Mouse (Mus musculus) midbrain, postnatal 0 days (tissue): ENCODE measurements at regions not wholly inside any gene's neighbourhood (a gene's known extent, or its start where the extent isn't known, plus 50 kb on each side); places are given as distances from the start of the nearest gene placed in this dataset.

Experiments used
- ATAC-seq: fragments of 200-750 bp; cut with Nextera tagmentation; 2 replicates; pipeline ENCODE4 v1.8.0; 2017; ENCODE audit warnings: moderate number of reproducible peaks, mild to moderate bottlenecking, moderate TSS enrichment, moderate library complexity; ENCODE audit not compliant: low FRiP score
- DNase-seq: peaks from one replicate; pipeline ENCODE4 v3.0.0-alpha.2; 2015; ENCODE audit warnings: low spot score
- H3K27ac ChIP-seq: fragments of 300-500 bp; sonication (generic); 2 replicates; pipeline ENCODE4 v1.5.1; 2014; ENCODE audit warnings: low read depth, mild to moderate bottlenecking, low read length, mixed read lengths
- H3K27me3 ChIP-seq: fragments of 300-500 bp; sonication (generic); 2 replicates; pipeline ENCODE4 v1.6.1; 2014; ENCODE audit warnings: low read length, control low read depth, mixed read lengths; ENCODE audit not compliant: insufficient read depth
- H3K36me3 ChIP-seq: fragments of 300-500 bp; sonication (generic); 2 replicates; pipeline ENCODE4 v1.6.1; 2014; ENCODE audit warnings: low read length, control low read depth, mixed read lengths; ENCODE audit not compliant: insufficient read depth
- H3K4me1 ChIP-seq: fragments of 300-500 bp; sonication (generic); 2 replicates; pipeline ENCODE4 v1.6.1; 2014; ENCODE audit warnings: mild to moderate bottlenecking, control low read depth, antibody characterized with exemption, low read length, mixed read lengths; ENCODE audit not compliant: insufficient read depth
- H3K4me2 ChIP-seq: fragments of 300-500 bp; sonication (generic); 2 replicates; pipeline ENCODE4 v1.6.1; 2014; ENCODE audit warnings: low read depth, mild to moderate bottlenecking, low read length, mixed read lengths; ENCODE audit not compliant: poor library complexity, severe bottlenecking
- H3K4me3 ChIP-seq: fragments of 300-500 bp; sonication (generic); 2 replicates; pipeline ENCODE4 v1.5.1; 2014; ENCODE audit warnings: low read depth, mild to moderate bottlenecking, low read length, moderate library complexity
- H3K9ac ChIP-seq: fragments of 300-500 bp; sonication (generic); replicated peaks from 2 replicates; pipeline ENCODE4 v1.6.1; 2014; ENCODE audit warnings: mild to moderate bottlenecking, low read length, moderate library complexity, mixed read lengths; ENCODE audit not compliant: poor library complexity, severe bottlenecking
- H3K9me3 ChIP-seq: fragments of 300-500 bp; sonication (generic); 2 replicates; pipeline ENCODE4 v1.6.1; 2016; ENCODE audit warnings: low read length, control low read depth
- CTCF ChIP-seq: IDR thresholded peaks from 2 replicates; pipeline ENCODE4 v1.5.1; 2016; ENCODE audit warnings: antibody characterized with exemption, mild to moderate bottlenecking
- WGBS: fragments of 180-500 bp; shearing (Covaris S2); extraction: QIAGEN DNeasy Blood & Tissue Kit; methylation state at CpG from one replicate; pipeline ENCODE4 v1.1.7; 2014; 5-methylcytosine and 5-hydroxymethylcytosine counted together

GRCm38 (mm10) chr2:75538114-75538513, 120.9 kb upstream of the Hnrnpa3 start:
- WGBS: 36% methylated on average over 4 of the region's 4 CpGs
- H3K9ac ChIP-seq: no peak overlapping the region
- no peaks in the 10 kb centered on the region for H3K36me3 ChIP-seq
- H3K4me2 ChIP-seq: no peak overlapping the region
- no peak for DNase-seq
- no peaks in the 10 kb centered on the region for H3K4me1 ChIP-seq
- no peak for ATAC-seq
- no peak overlapping the region for H3K27ac ChIP-seq
- H3K9me3 ChIP-seq: no peaks in the 10 kb centered on the region
- no peak overlapping the region for H3K4me3 ChIP-seq
- no peak for TF ChIP-seq CTCF
- H3K27me3 ChIP-seq: no peaks in the 10 kb centered on the region

GRCm38 (mm10) chr2:75539726-75540125, 119.3 kb upstream of the Hnrnpa3 start:
- 94% methylated on average over 6 of the region's 6 CpGs for WGBS
- TF ChIP-seq CTCF: no peak
- DNase-seq (no peak), ATAC-seq (no peak)
- Histone ChIP-seq H3K4me1 (no peaks in the 10 kb centered on the region), H3K9me3 (no peaks in the 10 kb centered on the region), H3K4me2 (no peak overlapping the region), H3K27me3 (no peaks in the 10 kb centered on the region), H3K27ac (no peak overlapping the region), H3K9ac (no peak overlapping the region), H3K4me3 (no peak overlapping the region), H3K36me3 (no peaks in the 10 kb centered on the region)

DNA sequence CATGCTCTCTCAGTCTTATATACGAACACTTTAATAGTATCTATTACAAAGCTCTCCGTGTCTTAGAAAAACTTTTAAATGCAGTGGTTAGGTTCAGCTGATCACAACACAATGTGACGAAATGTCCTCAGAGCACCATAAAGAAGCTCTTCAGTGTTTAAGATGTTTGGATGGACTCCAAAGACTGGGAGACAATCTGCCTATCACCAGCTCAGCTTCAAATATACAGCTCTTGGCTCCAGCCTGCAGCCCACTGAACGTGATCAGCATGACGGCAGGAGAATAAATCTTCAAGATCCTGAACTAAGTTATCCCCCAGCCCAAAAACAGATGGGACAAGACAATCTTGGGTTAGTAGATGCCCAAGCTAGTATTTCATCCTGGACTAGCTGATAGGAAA, 116.7 kb upstream of the Hnrnpa3 start:
- DNase-seq: peak; percentile 26

DNA sequence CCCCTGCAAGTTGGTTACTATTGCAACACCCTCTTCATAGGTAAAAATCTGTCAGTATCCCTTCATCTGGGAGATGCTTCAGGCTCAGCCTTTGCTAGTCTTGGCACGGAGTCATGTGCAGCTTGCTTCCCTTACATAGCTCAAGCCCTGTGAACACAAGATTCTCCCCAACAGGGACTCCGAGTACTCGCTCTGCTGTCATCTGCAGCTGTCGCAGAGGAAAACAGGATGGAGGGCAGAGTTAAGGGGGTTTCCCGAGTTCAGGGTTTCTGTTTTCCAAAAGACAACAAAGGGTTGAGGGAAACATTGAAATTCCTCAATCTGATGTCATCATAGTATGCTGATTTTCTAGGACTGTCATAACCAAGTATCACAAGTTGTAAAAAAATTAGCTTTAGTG, 116.3 kb upstream of the Hnrnpa3 start:
- no peaks in the 10 kb centered on the region for H3K36me3 ChIP-seq
- WGBS: 64% methylated on average over 5 of the region's 5 CpGs
- H3K4me3 ChIP-seq: no peak overlapping the region
- no peaks in the 10 kb centered on the region for H3K27me3 ChIP-seq
- DNase-seq (peak; percentile 57), ATAC-seq (no peak)
- H3K4me2 ChIP-seq: no peak overlapping the region
- H3K9ac ChIP-seq: no peak overlapping the region
- no peak for TF ChIP-seq CTCF
- H3K9me3 ChIP-seq: no peaks in the 10 kb centered on the region
- no peaks in the 10 kb centered on the region for H3K4me1 ChIP-seq
- H3K27ac ChIP-seq: no peak overlapping the region

More for the DNA sequence above, 116.7 kb upstream of the Hnrnpa3 start:
- no peaks in the 10 kb centered on the region for H3K36me3 ChIP-seq
- H3K4me3 ChIP-seq: no peak overlapping the region
- no peaks in the 10 kb centered on the region for H3K9me3 ChIP-seq
- H3K27me3 ChIP-seq: no peaks in the 10 kb centered on the region
- WGBS: 79% methylated on average over 5 of the region's 5 CpGs
- no peaks in the 10 kb centered on the region for H3K4me1 ChIP-seq
- no peak overlapping the region for H3K4me2 ChIP-seq
- H3K9ac ChIP-seq: no peak overlapping the region
- no peak for TF ChIP-seq CTCF
- no peak overlapping the region for H3K27ac ChIP-seq
- ATAC-seq: no peak

- no peaks in the 10 kb centered on the region for H3K9me3 ChIP-seq
- no peak for TF ChIP-seq CTCF
- 93% methylated on average over 7 of the region's 7 CpGs for WGBS
Observed at GRCm38 (mm10) chr2:75545971-75546370, 113.1 kb upstream of the Hnrnpa3 start.

DNA sequence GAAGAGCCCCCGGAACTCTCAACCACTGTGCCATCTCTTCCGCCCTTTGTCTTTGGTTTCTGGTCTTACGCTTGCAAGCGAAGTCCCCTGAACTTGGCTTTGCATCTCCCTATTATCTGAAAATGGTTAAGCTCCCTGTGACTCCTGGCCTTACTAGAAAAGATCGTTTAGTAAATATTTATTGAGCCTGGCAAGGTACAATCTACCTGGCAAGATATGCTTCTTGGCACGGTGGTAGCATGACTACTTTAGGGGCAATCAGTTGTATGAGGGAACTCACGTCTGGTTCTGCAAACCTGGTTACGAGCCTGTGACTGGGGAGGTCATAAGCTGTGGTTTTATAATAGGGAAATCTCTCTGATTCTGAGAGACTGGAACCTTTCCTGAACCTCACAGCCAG, 103.4 kb upstream of the Hnrnpa3 start:
- Histone ChIP-seq H3K9me3 (no peaks in the 10 kb centered on the region), H3K4me2 (no peak overlapping the region), H3K4me1 (no peaks in the 10 kb centered on the region), H3K36me3 (no peaks in the 10 kb centered on the region), H3K27me3 (no peaks in the 10 kb centered on the region), H3K27ac (no peak overlapping the region), H3K4me3 (no peak overlapping the region), H3K9ac (no peak overlapping the region)
- ATAC-seq (no peak), DNase-seq (no peak)
- 91% methylated on average over 8 of the region's 8 CpGs for WGBS
- TF ChIP-seq CTCF: no peak

More at GRCm38 (mm10) chr2:75545971-75546370, 113.1 kb upstream of the Hnrnpa3 start:
- DNase-seq: no peak
- Histone ChIP-seq H3K4me2 (no peak overlapping the region), H3K27ac (no peak overlapping the region), H3K4me1 (no peaks in the 10 kb centered on the region), H3K9ac (no peak overlapping the region), H3K36me3 (no peaks in the 10 kb centered on the region), H3K27me3 (no peaks in the 10 kb centered on the region), H3K4me3 (no peak overlapping the region)
- no peak for ATAC-seq

DNA sequence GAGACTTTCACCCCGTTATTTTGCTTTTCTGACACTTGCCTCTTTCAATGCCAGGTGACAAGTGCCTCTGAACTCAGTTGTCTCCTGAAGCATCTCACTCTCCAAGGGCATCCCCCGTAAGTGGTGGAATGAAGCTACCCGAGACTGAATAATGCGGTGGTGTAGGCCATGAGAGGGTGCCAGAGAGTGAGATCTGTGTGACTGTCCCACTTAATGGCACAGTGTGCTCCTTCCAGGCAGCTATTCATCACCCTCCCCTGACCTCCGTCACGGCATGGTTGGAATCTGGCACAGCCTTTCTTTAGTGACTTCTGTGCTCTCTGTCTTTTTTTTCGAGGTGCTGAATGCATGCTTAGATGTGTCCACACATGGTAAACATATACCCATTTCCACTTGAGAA, 102.3 kb upstream of the Hnrnpa3 start:
- Histone ChIP-seq H3K27ac (no peak overlapping the region), H3K9ac (no peak overlapping the region), H3K27me3 (no peaks in the 10 kb centered on the region), H3K4me3 (no peak overlapping the region), H3K4me1 (no peaks in the 10 kb centered on the region), H3K9me3 (no peaks in the 10 kb centered on the region), H3K36me3 (no peaks in the 10 kb centered on the region), H3K4me2 (no peak overlapping the region)
- ATAC-seq (no peak), DNase-seq (no peak)
- 74% methylated on average over 7 of the region's 7 CpGs for WGBS
- TF ChIP-seq CTCF: no peak
